Mouse (Mus musculus): ENCODE measurements around the gene Crybb1.

Crybb1 gene

DNA sequence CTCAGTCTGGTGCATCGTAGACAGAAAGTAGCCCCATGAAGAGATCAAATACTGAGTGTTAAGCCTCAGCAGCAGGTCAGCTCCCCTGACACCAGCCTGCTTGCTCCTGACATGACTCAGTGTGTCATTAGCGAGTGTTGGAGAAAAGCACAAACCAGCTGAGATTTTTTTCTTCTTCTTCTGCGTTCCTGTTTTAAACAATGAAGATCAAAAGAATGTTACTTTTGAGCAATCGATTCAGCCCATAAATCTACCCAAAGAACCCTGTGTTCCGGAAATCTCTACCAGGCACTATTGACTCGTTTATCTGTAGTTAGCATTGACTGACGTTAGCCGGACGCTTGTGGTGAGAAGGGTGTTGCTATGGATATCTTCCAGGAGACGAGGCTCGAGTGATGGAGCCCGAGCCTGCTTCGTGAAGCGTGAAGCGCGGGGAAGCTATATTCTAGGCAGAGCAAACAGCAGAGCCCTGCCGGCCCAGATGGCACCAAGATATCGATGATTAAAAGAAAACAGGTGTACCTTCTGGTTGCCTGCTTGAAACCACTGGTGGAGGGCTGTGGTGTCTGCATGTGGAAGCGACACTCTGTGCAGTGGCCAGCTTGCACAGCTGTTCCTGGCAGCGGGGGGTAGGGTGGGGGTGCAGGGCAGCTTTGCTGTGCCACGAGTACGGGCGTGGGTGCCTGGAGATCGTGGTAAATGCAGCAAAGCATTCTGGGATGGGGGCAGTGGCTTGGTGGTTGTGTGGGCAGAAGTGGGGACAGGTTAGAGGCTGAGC, 15.3 kb downstream of the Crybb1 start:
- DNase-seq, result no peak

DNA sequence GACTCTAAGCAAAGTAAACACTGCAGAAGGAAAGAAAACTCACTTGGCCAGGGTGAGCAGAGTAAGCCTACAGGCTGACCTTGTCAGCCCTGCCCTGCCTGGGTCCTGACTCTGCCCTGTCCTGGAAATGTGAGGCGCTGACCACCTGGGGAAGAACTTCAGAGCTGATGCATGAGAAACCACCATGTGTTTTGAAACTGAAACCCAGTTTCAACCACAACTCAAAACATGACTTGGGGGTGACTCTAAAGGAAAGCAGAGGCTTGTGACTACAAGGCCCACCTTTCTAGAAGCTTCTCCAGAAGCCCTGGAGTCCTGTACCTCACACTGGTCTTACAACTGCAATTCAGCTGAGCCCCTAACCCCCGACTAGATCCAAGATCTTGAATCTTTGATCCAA, 17.3 kb downstream of the Crybb1 start:
- DNase-seq, result no peak

DNA sequence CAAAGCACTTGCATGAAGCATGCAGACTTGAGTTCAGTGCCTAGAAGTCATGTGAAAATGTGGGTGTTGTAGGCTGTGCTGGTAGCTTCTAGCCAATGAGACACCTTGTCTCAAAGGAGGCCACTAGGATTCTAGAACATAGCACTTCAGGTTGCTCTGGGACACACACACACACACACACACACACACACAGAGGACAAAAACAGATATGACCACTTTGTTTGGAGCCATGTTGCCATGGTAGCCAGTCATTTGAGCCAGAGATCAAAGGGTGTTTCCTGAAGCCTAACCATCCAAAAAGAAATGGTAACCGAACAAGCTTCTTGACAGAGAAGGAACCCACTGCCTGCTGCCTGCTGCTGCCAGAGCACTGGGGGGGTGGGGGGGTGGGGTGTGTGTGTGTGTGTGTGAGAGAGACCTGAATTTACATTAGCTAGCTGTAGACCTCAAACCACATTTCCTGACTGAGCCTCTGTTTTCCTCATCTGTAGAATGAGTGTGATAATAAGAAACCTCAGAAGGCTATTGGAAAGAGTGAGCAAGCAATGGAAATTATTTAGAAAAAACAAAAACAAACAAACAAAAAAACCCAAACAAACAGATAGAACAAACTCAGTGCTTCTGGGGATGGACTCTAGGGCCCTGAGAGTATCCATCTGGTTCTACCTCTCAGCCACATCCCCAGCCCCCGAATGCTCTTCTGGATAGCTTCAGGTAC, 18.3 kb downstream of the Crybb1 start:
- no peak for DNase-seq

DNA sequence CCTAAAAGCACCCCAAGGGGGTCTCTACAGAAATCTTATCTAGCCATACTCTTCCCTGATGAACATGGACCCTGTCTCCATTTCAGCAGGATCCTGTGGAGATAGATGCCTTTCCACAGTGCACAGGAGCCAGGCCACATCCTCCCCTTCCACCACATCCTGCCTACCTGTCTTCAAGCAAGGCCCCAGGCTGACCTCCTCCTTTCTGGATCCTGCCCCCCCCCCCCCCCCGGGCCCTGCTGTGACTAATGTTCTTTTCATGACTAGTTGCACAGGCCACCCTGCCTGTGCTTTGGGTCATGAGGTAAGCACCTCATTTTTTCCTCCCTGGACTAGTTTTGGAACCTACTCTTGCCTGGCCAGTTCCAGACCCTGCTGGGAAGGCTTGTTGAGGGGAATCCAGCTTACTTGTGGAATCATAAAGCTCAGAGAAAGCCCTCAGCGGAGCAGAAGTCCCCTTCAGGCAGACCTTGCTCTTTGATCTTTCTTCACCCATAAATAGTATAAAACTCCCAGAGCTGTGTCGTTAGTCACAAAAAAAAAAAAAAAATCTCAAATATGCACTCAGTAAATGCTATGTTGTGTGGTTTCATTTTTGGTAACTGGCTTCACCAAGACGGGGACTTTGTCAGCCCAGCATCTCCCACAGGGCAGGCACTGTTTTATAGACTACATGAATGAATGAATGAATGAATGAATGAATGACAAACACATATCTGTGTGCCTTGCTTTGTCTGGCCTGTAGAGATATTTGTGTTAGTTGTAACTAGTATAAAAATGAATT, 19.6 kb downstream of the Crybb1 start:
- DNase-seq, result no peak

DNA sequence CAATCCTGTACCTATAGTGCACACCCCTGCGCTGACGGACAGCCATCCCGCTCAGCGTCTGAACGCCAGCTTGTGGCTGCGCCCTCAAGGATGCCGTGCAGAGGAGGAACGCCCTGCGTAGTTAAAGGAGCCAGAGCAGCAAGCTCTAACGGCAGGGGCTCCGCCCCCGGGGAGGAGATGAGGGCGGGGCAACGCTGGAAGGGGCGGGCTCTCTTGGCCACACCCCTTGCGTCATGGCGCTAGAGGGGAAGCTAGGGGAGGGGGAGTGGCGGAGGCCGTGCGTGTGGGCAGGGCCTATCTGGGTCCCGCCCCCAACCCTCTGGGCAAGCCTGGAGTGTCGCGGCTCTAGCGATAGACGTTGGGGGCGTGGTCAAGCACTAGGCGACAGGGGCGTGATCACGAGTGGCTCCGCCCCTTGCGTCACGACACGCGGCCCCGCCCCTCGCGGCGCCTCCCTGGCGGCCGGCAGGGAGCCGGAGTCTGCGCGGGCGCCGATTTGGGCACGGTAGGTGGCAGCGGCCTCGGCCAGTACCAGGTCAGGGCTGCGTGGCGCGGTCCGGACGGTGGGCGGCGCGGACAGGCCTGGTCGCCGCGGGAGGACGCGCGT, 20.8 kb downstream of the Crybb1 start, which contains the start of gene Tpst2:
Gene Tpst2, plus strand, starts transcription at position 425 of the 607 bp plus-strand sequence.
- peak; percentile 100 for DNase-seq

DNA sequence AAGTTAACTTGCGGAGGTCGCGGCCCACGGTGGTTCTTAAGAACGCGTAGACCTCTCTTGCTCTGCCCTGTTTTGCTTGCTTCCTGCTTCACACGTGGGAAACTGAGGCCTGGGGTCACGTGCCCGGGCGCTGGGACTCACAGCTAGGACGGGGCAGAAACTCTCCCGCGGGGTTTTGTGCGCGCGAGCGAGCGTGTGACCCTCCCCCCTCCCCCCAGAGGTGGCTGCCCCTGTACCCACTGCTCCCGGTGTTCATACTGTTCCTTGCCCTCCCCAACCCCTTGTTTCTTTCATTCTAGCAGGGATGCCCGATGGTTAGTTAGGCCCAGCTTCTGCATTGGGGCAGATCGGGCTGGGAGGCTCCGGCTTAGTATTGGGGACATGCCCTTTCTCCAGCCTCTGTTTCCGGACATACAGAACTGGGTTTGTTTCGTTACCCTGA, 21.3 kb downstream of the Crybb1 start:
- DNase-seq, result no peak

DNA sequence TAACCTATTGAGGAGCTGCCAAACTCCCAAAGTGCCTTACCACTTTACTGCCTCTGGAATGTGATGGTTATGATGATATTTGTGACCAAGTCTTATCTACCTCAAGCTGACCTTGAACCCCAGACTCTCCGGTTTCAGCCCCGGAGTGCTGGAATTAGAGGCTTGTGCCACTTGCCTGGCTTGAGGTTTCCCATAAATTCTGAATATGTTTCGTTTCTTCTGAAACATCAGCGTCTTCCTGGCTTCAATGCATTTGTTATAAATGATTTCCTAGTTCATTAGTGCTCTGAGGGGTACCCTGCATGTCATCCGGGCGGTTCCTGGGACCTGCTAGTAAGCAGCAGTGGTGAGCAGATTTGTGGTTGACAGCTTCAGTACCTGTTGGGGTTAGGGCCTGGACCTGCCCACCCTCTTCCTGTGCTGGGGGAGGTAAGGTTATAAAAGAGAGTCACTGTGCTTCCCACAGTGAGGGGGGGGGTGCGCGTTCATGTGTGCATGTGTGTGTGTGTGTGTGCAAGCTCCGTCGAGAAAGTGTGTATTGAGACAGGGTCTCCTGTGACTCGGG, 22.4 kb downstream of the Crybb1 start:
- no peak for DNase-seq

DNA sequence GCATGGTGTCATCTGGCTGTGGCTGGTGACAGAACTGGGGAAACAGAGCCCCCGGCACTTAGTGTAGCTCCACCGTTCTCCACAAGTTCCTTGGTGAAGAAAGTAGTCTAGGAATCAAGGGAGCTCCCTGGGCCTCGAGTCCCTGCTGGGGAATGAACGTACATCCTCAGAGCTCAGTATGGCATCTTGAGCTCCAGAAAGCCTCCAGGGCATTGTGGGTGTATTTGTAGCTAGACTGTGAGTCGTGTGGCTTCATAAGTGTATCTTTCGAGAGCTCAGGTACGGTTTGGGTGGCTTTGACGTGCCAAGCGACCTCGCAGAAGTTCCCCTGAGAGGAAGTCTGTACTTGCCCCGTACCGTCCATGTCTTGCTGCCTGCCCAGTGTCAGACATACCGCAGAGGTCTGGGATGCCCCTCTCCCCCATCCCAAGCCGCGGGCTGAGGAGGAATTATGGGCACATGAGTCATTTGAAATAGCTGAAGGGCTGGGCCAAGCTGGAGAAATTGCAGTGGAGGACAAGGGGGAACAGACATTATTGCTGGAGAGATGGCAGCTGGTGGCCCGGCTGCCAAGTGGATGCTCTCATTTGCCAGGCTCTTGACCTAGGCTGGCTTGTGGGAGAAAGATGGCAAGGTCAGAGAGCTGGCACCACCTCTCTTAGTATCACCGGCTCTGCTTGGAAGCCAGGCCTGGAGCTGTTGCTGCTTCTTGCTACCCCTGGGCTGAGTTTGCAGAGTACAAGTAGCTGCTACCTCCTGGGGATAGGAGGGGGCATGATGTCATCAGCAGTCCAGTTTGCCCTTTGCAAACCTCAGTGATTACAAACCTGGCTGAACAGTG, 23.8 kb downstream of the Crybb1 start:
- no peak for DNase-seq

DNA sequence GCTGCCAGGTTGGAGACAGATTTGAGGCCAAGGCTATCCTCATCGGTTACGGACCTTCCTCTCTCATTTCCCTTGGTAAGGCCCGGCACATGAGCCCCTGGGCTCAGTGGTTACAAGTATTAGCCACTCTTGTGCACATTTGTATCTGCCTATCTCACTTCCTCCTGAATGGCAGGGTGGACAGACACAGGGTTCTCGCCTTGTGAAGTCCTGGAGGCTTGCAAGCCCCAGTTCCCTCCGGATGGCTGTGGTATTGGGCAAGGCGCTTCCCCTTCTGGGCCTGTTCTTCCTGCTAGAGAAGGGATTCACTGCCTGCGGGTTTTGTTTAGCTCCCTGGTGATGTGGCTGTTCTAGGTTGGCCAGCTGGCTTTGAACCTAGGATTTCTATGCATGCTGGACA, 24.5 kb downstream of the Crybb1 start:
- DNase-seq, result peak; percentile 65 to 67

DNA sequence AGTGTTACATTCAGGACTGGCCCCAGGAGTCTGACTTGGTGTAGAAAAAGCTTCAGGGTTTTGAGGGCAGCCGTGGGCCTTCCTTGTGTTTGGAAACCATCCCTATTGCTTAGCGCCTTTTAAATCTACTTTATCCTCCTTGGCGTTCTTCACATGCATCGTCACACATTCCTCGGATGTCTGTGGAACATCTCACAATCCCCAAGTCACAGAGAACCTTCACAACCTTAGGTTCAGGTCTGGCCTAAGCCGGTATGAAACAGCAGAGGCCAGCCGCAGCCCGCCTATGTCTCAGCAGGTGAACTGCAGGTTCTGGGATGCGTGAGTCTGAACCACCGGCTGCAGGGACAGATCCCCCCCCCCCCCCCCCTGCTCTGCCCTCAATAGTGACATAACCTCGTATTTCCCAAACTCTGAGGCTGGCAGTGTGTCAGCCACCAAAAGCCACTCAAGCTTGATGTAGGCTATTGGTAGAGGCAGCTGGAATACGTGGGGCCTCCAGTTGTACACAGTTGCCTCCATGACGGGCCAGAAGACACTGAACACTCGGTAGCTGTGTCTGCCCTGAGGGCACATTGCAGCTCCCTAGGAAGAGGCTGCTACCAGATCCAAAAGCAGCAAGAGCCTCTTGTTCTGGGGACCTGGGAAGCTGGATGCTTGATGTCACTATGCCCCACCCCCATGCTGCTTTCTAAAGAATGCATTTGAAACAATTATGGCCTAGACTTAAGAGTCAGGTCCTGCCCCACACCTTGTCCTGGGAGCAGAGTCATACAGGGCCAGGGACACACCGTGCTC, 25.4 kb downstream of the Crybb1 start:
- no peak for DNase-seq

DNA sequence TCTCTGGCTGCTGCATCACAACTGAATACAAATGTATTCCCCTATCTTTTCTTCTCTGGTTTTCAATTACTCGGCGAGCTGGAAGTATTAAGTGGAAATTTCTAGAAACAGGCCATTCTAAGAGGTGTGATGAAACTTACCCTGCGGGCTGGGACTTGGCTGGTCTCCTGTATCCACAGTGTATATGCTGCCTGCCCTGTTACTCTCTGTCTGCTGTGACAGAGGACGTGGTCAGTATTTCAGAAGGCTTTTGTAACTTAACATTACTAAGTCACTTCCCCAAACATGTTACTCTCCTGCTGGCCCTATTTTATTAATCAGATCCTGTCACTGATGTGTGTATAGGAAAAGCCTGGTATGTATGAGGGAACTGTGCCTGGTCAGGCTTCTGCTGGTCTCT, 26.1 kb downstream of the Crybb1 start:
- DNase-seq, result no peak

DNA sequence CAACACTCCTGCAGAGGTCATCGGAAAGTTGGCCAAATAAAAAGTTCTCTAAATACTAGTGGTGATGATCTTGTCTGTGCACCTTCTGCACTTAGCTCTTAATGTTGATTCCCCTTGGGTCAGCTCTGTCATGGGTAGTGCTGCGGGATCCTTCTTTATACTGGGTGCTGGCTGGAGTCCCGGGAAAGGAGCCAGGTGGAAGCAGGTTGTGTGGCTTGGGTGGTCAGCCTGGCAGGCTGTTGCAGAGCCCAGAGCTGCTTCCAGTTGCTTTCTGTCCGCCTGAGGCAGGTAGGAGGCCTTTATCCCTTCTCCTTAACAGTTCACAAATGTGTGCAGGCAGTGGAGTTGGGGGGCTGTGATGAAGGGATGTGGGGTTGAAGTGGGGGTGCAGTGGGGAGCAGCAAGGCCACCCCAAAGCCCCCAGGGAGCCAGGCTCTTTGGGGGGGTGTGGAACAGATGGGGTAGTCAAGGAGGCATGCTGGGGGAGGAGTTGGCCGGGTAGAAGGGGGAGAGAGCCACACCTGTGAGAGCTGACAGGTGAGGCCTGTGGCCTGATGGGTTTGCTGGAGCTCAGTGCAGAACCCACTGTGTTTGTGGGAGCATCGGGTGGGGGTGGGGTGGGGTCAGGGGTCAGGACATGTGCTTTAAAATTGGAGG, 26.6 kb downstream of the Crybb1 start:
- DNase-seq, result no peak

DNA sequence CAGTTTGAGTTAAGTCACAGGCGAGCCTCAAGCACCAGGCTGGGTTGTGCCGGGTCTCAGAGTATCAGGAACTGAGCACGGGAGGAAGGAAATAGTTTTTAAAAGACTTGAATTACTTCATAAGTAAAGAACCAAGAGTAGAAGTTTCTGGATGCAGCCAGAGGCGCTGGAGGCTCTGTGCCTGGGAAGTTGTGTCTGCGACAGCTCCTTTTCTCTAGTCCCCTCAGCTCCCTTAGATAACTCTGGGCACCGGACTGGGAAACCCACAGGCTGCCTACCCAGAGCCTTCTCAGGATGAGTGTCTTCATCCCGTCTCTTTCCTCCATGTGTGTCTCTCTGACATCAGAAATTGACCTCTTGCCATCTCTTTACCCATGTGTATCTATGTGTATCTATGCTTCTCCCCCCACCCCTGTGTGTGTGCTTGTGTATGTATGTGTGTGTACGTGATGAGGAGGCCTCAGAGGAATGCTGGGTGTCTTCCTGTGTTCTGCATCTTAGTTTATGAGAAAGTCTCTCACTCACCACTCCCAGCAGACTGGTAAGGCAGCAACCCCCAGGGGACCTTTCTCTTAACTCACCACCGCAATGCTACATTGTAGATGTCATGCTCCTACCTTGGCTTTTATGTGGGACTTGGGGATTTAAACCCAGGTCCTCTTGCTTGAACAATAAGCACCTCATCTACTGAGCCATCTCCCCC, 27.3 kb downstream of the Crybb1 start:
- no peak for DNase-seq

DNA sequence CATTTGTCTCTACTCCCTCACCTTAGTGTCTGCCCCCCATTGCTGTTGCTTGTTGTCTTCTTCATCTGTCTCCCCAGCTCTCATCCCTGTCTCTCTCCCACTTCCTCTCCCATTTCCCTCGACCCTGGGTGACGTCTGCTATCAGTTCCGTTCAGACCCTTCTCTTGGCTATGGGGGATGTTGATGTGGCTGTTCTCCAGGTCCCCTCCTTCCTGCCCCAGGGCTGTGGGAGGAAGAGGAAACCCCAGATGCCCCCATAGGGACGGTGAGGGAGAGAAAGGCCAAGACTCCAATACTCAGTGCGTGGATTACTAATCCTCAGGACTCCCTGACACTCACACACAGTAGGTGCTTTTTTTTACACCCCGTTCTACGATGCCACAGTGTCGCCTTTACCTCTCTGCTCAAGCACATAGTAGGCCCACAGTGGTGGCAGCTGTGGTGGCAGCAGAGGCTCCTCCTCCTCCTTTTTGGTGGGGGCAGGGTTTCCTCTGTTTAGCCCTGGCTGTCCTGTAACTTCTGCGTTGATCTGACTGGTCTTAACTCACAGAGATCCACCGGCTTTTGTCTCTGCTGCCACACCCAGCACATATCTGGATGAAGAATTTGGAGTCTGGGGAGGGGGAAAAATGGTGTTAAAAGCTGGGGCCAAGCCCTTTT, 28.1 kb downstream of the Crybb1 start:
- DNase-seq, result peak; percentile 73 to 84

DNA sequence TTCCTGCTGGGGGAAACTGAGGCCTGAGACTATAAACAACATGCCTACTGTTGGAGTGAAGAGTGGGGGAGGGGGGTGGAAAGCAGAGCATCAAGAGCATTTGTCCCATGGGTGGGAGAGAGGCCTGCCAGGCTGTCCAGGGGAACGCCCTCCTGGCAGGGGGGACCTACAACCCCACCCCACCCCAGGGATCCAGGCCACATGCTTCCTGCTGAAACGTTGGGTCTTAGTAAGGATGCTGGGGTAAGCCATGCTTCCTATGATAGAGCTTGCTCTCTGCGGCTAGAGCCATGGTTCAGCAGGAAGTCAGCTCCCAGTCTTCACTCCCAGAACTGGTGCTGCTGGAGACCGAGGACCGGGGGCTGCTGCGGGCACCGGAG, 28.6 kb downstream of the Crybb1 start:
- DNase-seq, result peak in 1 of 2 experiments; percentile 58

DNA sequence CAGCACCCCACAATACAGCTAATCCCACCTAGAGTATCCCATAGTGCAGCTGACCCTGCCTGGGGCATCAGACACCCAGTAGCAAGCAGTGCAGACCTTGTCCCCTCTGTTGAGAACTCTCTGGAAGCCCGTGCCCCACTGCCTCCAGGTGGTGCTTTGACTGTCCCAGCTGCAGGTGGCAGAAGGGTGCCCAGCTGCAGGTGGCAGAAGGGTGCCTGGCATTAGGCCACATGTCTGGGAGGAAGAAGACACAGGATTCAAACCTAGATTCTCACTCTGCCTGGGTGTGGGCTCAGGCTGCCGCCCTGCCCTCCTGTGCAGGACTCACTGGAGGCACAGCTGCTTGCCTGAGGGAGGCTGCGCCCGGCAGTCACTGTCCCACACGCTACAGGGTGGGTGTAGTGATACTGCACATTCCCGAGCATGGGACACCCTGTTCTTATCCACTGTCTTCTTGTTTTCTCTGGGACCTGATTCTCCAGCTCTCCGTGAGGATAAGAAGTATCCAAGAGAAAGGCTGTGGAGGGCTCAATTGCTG, 30.0 kb downstream of the Crybb1 start:
- no peak for DNase-seq

DNA sequence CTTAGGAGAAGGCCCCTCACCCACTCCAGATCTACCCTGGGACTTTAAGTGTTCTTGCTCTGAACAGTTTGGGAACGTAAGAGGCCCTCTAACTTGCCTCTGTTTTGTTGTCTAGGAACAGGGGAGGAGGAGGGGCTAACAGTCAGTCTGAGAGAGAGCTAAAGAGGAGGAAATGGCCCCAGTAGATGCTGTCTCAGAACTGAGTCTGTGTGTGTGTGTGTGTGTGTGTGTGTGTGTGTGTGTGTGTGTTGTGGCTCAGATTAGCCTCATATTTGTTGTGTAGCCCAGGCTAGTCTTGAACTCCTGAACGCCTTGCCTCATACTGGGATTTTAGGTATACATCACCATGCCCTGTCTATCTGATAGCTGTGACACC, 31.0 kb downstream of the Crybb1 start:
- DNase-seq, result no peak

DNA sequence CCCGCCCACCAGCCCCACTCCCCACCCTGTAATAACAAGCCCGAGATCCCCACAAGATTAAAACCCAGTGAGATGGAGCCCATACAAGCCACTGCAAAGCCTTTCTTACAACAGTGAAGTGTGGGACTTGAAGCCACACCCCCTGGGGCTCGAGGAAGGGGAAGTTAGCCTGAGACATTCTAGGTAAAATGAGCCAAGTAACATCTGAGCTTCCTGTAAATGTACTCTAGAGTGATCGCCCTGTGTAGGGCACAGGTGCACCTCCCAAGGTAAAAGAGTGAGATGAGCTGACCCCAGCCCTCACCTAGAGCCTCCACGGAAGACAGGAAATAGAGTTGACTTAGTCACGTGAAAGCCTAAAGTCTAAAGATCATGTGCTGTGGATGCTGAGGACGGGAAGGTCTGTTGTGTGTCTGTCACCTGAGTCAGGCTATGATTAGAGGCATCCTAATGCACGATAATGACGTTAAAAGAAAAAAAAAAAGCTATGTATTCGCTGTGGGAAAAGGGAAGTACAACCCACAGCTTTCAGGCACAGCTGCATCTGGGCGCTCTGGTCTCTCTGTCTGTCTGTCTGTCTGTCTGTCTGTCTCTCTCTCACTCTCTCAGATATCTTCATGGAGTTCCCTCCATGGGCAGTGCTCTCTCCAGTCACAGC, 31.5 kb downstream of the Crybb1 start:
- no peak for DNase-seq
